Mouse (Mus musculus) layer of hippocampus, adult 2 months (tissue): ENCODE measurements around the gene Ccna1. TPM values are rescaled to one million over a fixed set of nuclear protein-coding genes. Genes with fewer than 3 reads are reported as not detected.

Experiments
- DNase-seq, 2 experiments: peaks; one replicate each; pipeline ENCODE4 v3.0.0; 2022; ENCODE audit warnings: low spot score in 2 of 2
- H3K27ac ChIP-seq: fragments of 200-600 bp; 2 replicates; pipeline ENCODE4 v1.8.1; 2022
- H3K4me3 ChIP-seq: fragments of 200-600 bp; 2 replicates; pipeline ENCODE4 v1.8.1; 2022; ENCODE audit warnings: mild to moderate bottlenecking
- CTCF ChIP-seq: fragments of 200-600 bp; conservative IDR thresholded peaks from 2 replicates; pipeline ENCODE4 v1.8.1; 2022; ENCODE audit warnings: antibody characterized with exemption, mild to moderate bottlenecking, moderate library complexity
- total RNA-seq, 2 experiments: library from RNA; stranded (reverse); gene quantifications; 2 replicates each; pipeline ENCODE4 v1.2.3; 2021

The Ccna1 gene
- total RNA-seq, 2 experiments from 2014 or later = 2.4 to 2.5 TPM

GRCm38 (mm10) chr3:55084781-55085180 lies 29.5 kb upstream of the Ccna1 start:
- TF ChIP-seq CTCF = no peak
- no peak overlapping the region for H3K27ac ChIP-seq

GRCm38 (mm10) chr3:55080055-55080454 lies 24.8 kb upstream of the Ccna1 start:
- DNase-seq = peak; percentile 68 to 90
- Histone ChIP-seq H3K4me3 (no peak overlapping the region), H3K27ac (no peak overlapping the region)
- peak; percentile 99 for TF ChIP-seq CTCF

More at GRCm38 (mm10) chr3:55084781-55085180, 29.5 kb upstream of the Ccna1 start:
- no peak overlapping the region for H3K4me3 ChIP-seq
- no peak for DNase-seq

- DNase-seq = no peak
These were observed 24.3 kb upstream of the Ccna1 start for GRCm38 (mm10) chr3:55079619-55080018.

GRCm38 (mm10) chr3:55078233-55078632 lies 22.9 kb upstream of the Ccna1 start:
- H3K4me3 ChIP-seq = no peak overlapping the region
- no peak overlapping the region for H3K27ac ChIP-seq
- DNase-seq = no peak
- TF ChIP-seq CTCF = no peak

More at GRCm38 (mm10) chr3:55079619-55080018, 24.3 kb upstream of the Ccna1 start:
- TF ChIP-seq CTCF = no peak
- Histone ChIP-seq H3K27ac (no peak overlapping the region), H3K4me3 (no peak overlapping the region)

GRCm38 (mm10) chr3:55075294-55075648 lies 20.0 kb upstream of the Ccna1 start:
- peak overlapping the region; percentile 64; the same call in 1 of the 2 replicates for H3K27ac ChIP-seq
- peak in 1 of 2 experiments; percentile 35 for DNase-seq
- TF ChIP-seq CTCF = peak; percentile 50
- no peak overlapping the region for H3K4me3 ChIP-seq

GRCm38 (mm10) chr3:55074576-55075293 lies 19.4 kb upstream of the Ccna1 start:
- Histone ChIP-seq H3K27ac (peak overlapping the region; percentile 29; the same call in 1 of the 2 replicates), H3K4me3 (no peak overlapping the region)
- no peak for DNase-seq
- TF ChIP-seq CTCF = no peak

GRCm38 (mm10) chr3:55067791-55068434 lies 12.6 kb upstream of the Ccna1 start:
- Histone ChIP-seq H3K27ac (peak overlapping the region; percentile 57; the same call in 1 of the 2 replicates), H3K4me3 (no peak overlapping the region; the same call in 1 of the 2 replicates)
- no peak for TF ChIP-seq CTCF
- DNase-seq = no peak

GRCm38 (mm10) chr3:55066666-55067023 lies 11.3 kb upstream of the Ccna1 start:
- TF ChIP-seq CTCF = no peak
- Histone ChIP-seq H3K27ac (no peak overlapping the region), H3K4me3 (no peak overlapping the region)
- no peak for DNase-seq

GRCm38 (mm10) chr3:55065738-55066665 lies 10.7 kb upstream of the Ccna1 start:
- H3K4me3 ChIP-seq = no peak overlapping the region
- no peak for DNase-seq

GRCm38 (mm10) chr3:55064396-55064795 lies 9.1 kb upstream of the Ccna1 start:
- H3K27ac ChIP-seq = no peak overlapping the region
- peak; percentile 90 for TF ChIP-seq CTCF
- H3K4me3 ChIP-seq = no peak overlapping the region
- DNase-seq = peak; percentile 65 to 85

More at GRCm38 (mm10) chr3:55065738-55066665, 10.7 kb upstream of the Ccna1 start:
- no peak overlapping the region for H3K27ac ChIP-seq
- no peak for TF ChIP-seq CTCF

- TF ChIP-seq CTCF = no peak
- H3K4me3 ChIP-seq = no peak overlapping the region
- no peak overlapping the region for H3K27ac ChIP-seq
- no peak for DNase-seq
These were observed 7.4 kb upstream of the Ccna1 start for GRCm38 (mm10) chr3:55062653-55063052.

GRCm38 (mm10) chr3:55056376-55056775 lies 1.1 kb upstream of the Ccna1 start:
- DNase-seq = no peak
- Histone ChIP-seq H3K27ac (no peak overlapping the region), H3K4me3 (no peak overlapping the region)
- TF ChIP-seq CTCF = no peak

- no peak for TF ChIP-seq CTCF
- H3K4me3 ChIP-seq = peak overlapping the region; percentile 60
- DNase-seq = no peak
- H3K27ac ChIP-seq = peak overlapping the region; percentile 81
These were observed 433 bp upstream of the Ccna1 start for GRCm38 (mm10) chr3:55055747-55056120.
